In genomic region chr15:38130632-38131028, GRCm38 (mm10) we compare ENCODE assay signal across 18 mouse cellular contexts.
"Had no signal": no experiment of that assay in that cellular context is flagged by ENCODE, and none has a peak within 500 bp of the region (broad histone marks: within the 10 kb centered on the region; RNA-seq: fewer than 3 reads in every experiment).

No protein-coding gene starts in this region.

- DNase-seq: kidney, adult 2 months; kidney, postnatal 25 days; layer of hippocampus, adult 9-11 months; lung, adult 2 months; right cerebral cortex, adult 18-20 months; right cerebral cortex, postnatal 14 days; right cerebral cortex, postnatal 4 days; thymus, postnatal 25 days had no signal

- H3K4me1 ChIP-seq: limb, embryonic 10.5 days; limb, embryonic 13.5 days; midbrain, embryonic 12.5 days; midbrain, embryonic 15.5 days; neural tube, embryonic 12.5 days; neural tube, embryonic 15.5 days had no signal

- H3K4me2 ChIP-seq: limb, embryonic 13.5 days; midbrain, embryonic 12.5 days; midbrain, embryonic 15.5 days; neural tube, embryonic 12.5 days; neural tube, embryonic 15.5 days had no signal

- ATAC-seq: intestine, postnatal 0 days; midbrain, embryonic 15.5 days had no signal

- H3K9me3 ChIP-seq: limb, embryonic 10.5 days; limb, embryonic 13.5 days; midbrain, embryonic 12.5 days; midbrain, embryonic 15.5 days; neural tube, embryonic 12.5 days; neural tube, embryonic 15.5 days had no signal

- H3K9ac ChIP-seq: limb, embryonic 13.5 days; midbrain, embryonic 12.5 days; midbrain, embryonic 15.5 days; neural tube, embryonic 12.5 days; neural tube, embryonic 15.5 days had no signal

- H3K27ac ChIP-seq: kidney, postnatal 0 days; layer of hippocampus, adult 2 months; limb, embryonic 10.5 days; limb, embryonic 13.5 days; macrophage; midbrain, embryonic 12.5 days; midbrain, embryonic 15.5 days; neural tube, embryonic 12.5 days; neural tube, embryonic 15.5 days had no signal

- H3K36me3 ChIP-seq: limb, embryonic 10.5 days; limb, embryonic 13.5 days; midbrain, embryonic 12.5 days; midbrain, embryonic 15.5 days; neural tube, embryonic 12.5 days; neural tube, embryonic 15.5 days had no signal

- H3K27me3 ChIP-seq: limb, embryonic 13.5 days; midbrain, embryonic 12.5 days; midbrain, embryonic 15.5 days; neural tube, embryonic 12.5 days; neural tube, embryonic 15.5 days had no signal

- H3K4me3 ChIP-seq: layer of hippocampus, adult 2 months; limb, embryonic 10.5 days; limb, embryonic 13.5 days; midbrain, embryonic 12.5 days; midbrain, embryonic 15.5 days; neural tube, embryonic 12.5 days; neural tube, embryonic 15.5 days had no signal
